Mouse (Mus musculus) liver, embryonic 15.5 days (tissue): Measurements from ENCODE around the gene Plxna4. TPM values are rescaled to one million over a fixed set of nuclear protein-coding genes. Genes with fewer than 3 reads are reported as not detected.
A peak's percentile ranks its signal among the peaks of the same experiment; 100 is the strongest.

Source experiments
- ATAC-seq: fragments of 200-750 bp; cut with Nextera tagmentation; 2 replicates; pipeline ENCODE4 v1.8.0; 2017; ENCODE audit warnings: moderate number of reproducible peaks, mild to moderate bottlenecking, moderate library complexity; ENCODE audit not compliant: insufficient read depth
- H3K27ac ChIP-seq: fragments of 300-500 bp; sonication (generic); replicated peaks from 2 replicates; pipeline ENCODE4 v1.5.1; 2015; ENCODE audit warnings: mild to moderate bottlenecking, inconsistent platforms
- H3K27me3 ChIP-seq: fragments of 300-500 bp; sonication (generic); 2 replicates; pipeline ENCODE4 v1.6.1; 2015; ENCODE audit warnings: mild to moderate bottlenecking, inconsistent platforms
- H3K36me3 ChIP-seq: fragments of 300-500 bp; sonication (generic); replicated peaks from 2 replicates; pipeline ENCODE4 v1.6.1; 2015; ENCODE audit warnings: moderate library complexity, mild to moderate bottlenecking, inconsistent platforms
- H3K4me1 ChIP-seq: fragments of 300-500 bp; sonication (generic); replicated peaks from 2 replicates; pipeline ENCODE4 v1.6.1; 2015; ENCODE audit warnings: inconsistent platforms
- H3K4me2 ChIP-seq: fragments of 300-500 bp; sonication (generic); 2 replicates; pipeline ENCODE4 v1.6.1; 2015; ENCODE audit warnings: moderate library complexity, mild to moderate bottlenecking, inconsistent platforms
- H3K4me3 ChIP-seq: fragments of 300-500 bp; sonication (generic); replicated peaks from 2 replicates; pipeline ENCODE4 v1.5.1; 2015; ENCODE audit warnings: mild to moderate bottlenecking, inconsistent platforms
- H3K9ac ChIP-seq: fragments of 300-500 bp; sonication (generic); 2 replicates; pipeline ENCODE4 v1.6.1; 2015; ENCODE audit warnings: moderate library complexity, mild to moderate bottlenecking, inconsistent platforms
- H3K9me3 ChIP-seq: fragments of 300-500 bp; sonication (generic); replicated peaks from 2 replicates; pipeline ENCODE4 v1.6.1; 2016; ENCODE audit warnings: inconsistent platforms
- WGBS: fragments of 180-500 bp; shearing (Covaris S2); methylation state at CpG from one replicate; pipeline ENCODE4 v1.1.7; 2015; ENCODE audit warnings: mixed read lengths; ENCODE audit not compliant: insufficient replicate concordance; 5-methylcytosine and 5-hydroxymethylcytosine counted together
- polyA plus RNA-seq: library from polyadenylated mRNA; unstranded; fragments of >200 nt; fragmentation: Nextera tagmentation; extraction: Ambion mirVana; gene quantifications from 2 replicates; pipeline ENCODE4 v1.2.1, GENCODE M21; 2015

Gene Plxna4
- 0.26 and 0.29 TPM in 2 replicates for polyA plus RNA-seq

GRCm38 (mm10) chr6:32588056-32588671 lies at the start of gene Plxna4:
Plxna4 (minus strand) TSS chr6:32588192.
- no peak for ATAC-seq
- H3K9ac ChIP-seq, result no peak within 1 kb of the TSS

GRCm38 (mm10) chr6:32637568-32638183 lies 49.7 kb upstream of the Plxna4 start:
- Histone ChIP-seq H3K27ac (no peak overlapping the region), H3K36me3 (no peaks in the 10 kb centered on the region), H3K4me1 (no peaks in the 10 kb centered on the region), H3K9me3 (no peaks in the 10 kb centered on the region), H3K9ac (no peak overlapping the region), H3K4me2 (no peak overlapping the region), H3K4me3 (no peak overlapping the region), H3K27me3 (no peaks in the 10 kb centered on the region)
- WGBS, result 64% methylated on average over 6 of the region's 6 CpGs
- ATAC-seq, result no peak

More at GRCm38 (mm10) chr6:32588056-32588671, at the start of gene Plxna4:
- Histone ChIP-seq H3K4me2 (peak within 1 kb of the TSS; percentile 70), H3K9me3 (no peaks in the 10 kb centered on the region), H3K27ac (no peak within 1 kb of the TSS), H3K4me1 (no peaks in the 10 kb centered on the region; the same call in 1 of the 2 replicates), H3K27me3 (peaks cover 83% of the 10 kb centered on the region), H3K36me3 (no peaks in the 10 kb centered on the region), H3K4me3 (peak within 1 kb of the TSS; percentile 50)
- WGBS, result 1% methylated on average over 42 of the region's 55 CpGs

GRCm38 (mm10) chr6:32610712-32611111 lies 22.7 kb upstream of the Plxna4 start:
- Histone ChIP-seq H3K4me3 (no peak overlapping the region), H3K9ac (no peak overlapping the region), H3K4me1 (no peaks in the 10 kb centered on the region), H3K27me3 (0 out of 2 replicates have a peak, but pooled peaks cover 3% of the 10 kb centered on the region), H3K9me3 (no peaks in the 10 kb centered on the region), H3K27ac (no peak overlapping the region), H3K36me3 (no peaks in the 10 kb centered on the region), H3K4me2 (no peak overlapping the region)
- ATAC-seq, result no peak

- Histone ChIP-seq H3K36me3 (no peaks in the 10 kb centered on the region), H3K4me1 (no peaks in the 10 kb centered on the region), H3K9ac (no peak overlapping the region), H3K27ac (no peak overlapping the region), H3K4me3 (no peak overlapping the region), H3K27me3 (0 out of 2 replicates have a peak, but pooled peaks cover 4% of the 10 kb centered on the region), H3K4me2 (no peak overlapping the region), H3K9me3 (no peaks in the 10 kb centered on the region)
- ATAC-seq, result no peak
- WGBS, result 34% methylated on average over 3 of the region's 3 CpGs
Measured at GRCm38 (mm10) chr6:32606787-32607186, 18.8 kb upstream of the Plxna4 start.

GRCm38 (mm10) chr6:32605581-32605980 lies 17.6 kb upstream of the Plxna4 start:
- H3K4me1 ChIP-seq, result no peaks in the 10 kb centered on the region
- H3K36me3 ChIP-seq, result no peaks in the 10 kb centered on the region
- WGBS, result 26% methylated on average over 3 of the region's 3 CpGs
- H3K4me2 ChIP-seq, result no peak overlapping the region
- H3K9ac ChIP-seq, result no peak overlapping the region
- H3K27ac ChIP-seq, result no peak overlapping the region
- 0 out of 2 replicates have a peak, but pooled peaks cover 4% of the 10 kb centered on the region for H3K27me3 ChIP-seq
- H3K9me3 ChIP-seq, result no peaks in the 10 kb centered on the region
- H3K4me3 ChIP-seq, result no peak overlapping the region
- ATAC-seq, result no peak

GRCm38 (mm10) chr6:32604901-32605300 lies 16.9 kb upstream of the Plxna4 start:
- H3K4me1 ChIP-seq, result no peaks in the 10 kb centered on the region
- 0 out of 2 replicates have a peak, but pooled peaks cover 4% of the 10 kb centered on the region for H3K27me3 ChIP-seq
- WGBS, result 64% methylated on average over 4 of the region's 4 CpGs
- H3K36me3 ChIP-seq, result no peaks in the 10 kb centered on the region
- no peak for ATAC-seq
- H3K27ac ChIP-seq, result no peak overlapping the region
- no peak overlapping the region for H3K4me3 ChIP-seq
- H3K9ac ChIP-seq, result no peak overlapping the region
- H3K9me3 ChIP-seq, result no peaks in the 10 kb centered on the region
- no peak overlapping the region for H3K4me2 ChIP-seq

GRCm38 (mm10) chr6:32602130-32602529 lies 14.1 kb upstream of the Plxna4 start:
- Histone ChIP-seq H3K9me3 (no peaks in the 10 kb centered on the region), H3K27me3 (0 out of 2 replicates have a peak, but pooled peaks cover 4% of the 10 kb centered on the region), H3K4me2 (no peak overlapping the region), H3K4me1 (no peaks in the 10 kb centered on the region), H3K27ac (no peak overlapping the region), H3K36me3 (no peaks in the 10 kb centered on the region), H3K4me3 (no peak overlapping the region), H3K9ac (no peak overlapping the region)
- WGBS, result 53% methylated on average over 2 of the region's 2 CpGs
- no peak for ATAC-seq

- no peak overlapping the region for H3K9ac ChIP-seq
- no peaks in the 10 kb centered on the region for H3K9me3 ChIP-seq
- H3K27ac ChIP-seq, result no peak overlapping the region
- no peak for ATAC-seq
- 0 out of 2 replicates have a peak, but pooled peaks cover 8% of the 10 kb centered on the region for H3K27me3 ChIP-seq
- H3K4me3 ChIP-seq, result no peak overlapping the region
- WGBS, result 33% methylated on average over 2 of the region's 2 CpGs
- no peaks in the 10 kb centered on the region for H3K4me1 ChIP-seq
- H3K36me3 ChIP-seq, result no peaks in the 10 kb centered on the region
- no peak overlapping the region for H3K4me2 ChIP-seq
Measured at GRCm38 (mm10) chr6:32601306-32601705, 13.3 kb upstream of the Plxna4 start.

GRCm38 (mm10) chr6:32595591-32595990 lies 7.6 kb upstream of the Plxna4 start:
- no peak for ATAC-seq
- no peaks in the 10 kb centered on the region for H3K9me3 ChIP-seq
- 42% methylated on average over 3 of the region's 3 CpGs for WGBS
- H3K4me2 ChIP-seq, result no peak overlapping the region
- H3K4me3 ChIP-seq, result no peak overlapping the region
- H3K27ac ChIP-seq, result no peak overlapping the region
- H3K36me3 ChIP-seq, result no peaks in the 10 kb centered on the region
- no peak overlapping the region for H3K9ac ChIP-seq
- H3K4me1 ChIP-seq, result no peaks in the 10 kb centered on the region
- H3K27me3 ChIP-seq, result peaks cover 15% of the 10 kb centered on the region

- Histone ChIP-seq H3K4me2 (no peak overlapping the region), H3K4me1 (no peaks in the 10 kb centered on the region; the same call in 1 of the 2 replicates), H3K4me3 (no peak overlapping the region), H3K9ac (no peak overlapping the region), H3K9me3 (no peaks in the 10 kb centered on the region), H3K36me3 (no peaks in the 10 kb centered on the region), H3K27me3 (peaks cover 56% of the 10 kb centered on the region), H3K27ac (no peak overlapping the region)
- no peak for ATAC-seq
- 19% methylated on average over 13 of the region's 13 CpGs for WGBS
Measured at GRCm38 (mm10) chr6:32590979-32591758, 3.2 kb upstream of the Plxna4 start.

GRCm38 (mm10) chr6:32589632-32590031 lies 1.6 kb upstream of the Plxna4 start:
- peaks cover 71% of the 10 kb centered on the region for H3K27me3 ChIP-seq
- 48% methylated on average over 4 of the region's 4 CpGs for WGBS
- no peaks in the 10 kb centered on the region for H3K9me3 ChIP-seq
- no peaks in the 10 kb centered on the region; the same call in 1 of the 2 replicates for H3K4me1 ChIP-seq
- no peak for ATAC-seq
- no peak overlapping the region for H3K27ac ChIP-seq
- no peaks in the 10 kb centered on the region for H3K36me3 ChIP-seq
- H3K9ac ChIP-seq, result no peak overlapping the region
- no peak overlapping the region for H3K4me2 ChIP-seq
- no peak overlapping the region for H3K4me3 ChIP-seq
